25 mouse cellular contexts compared by ENCODE assay signal in genomic region chrX:128914319-128914718, GRCm38 (mm10).
"Had no signal": no experiment of that assay in that cellular context is flagged by ENCODE, and none has a peak within 500 bp of the region (broad histone marks: within the 10 kb centered on the region; RNA-seq: fewer than 3 reads in every experiment).

No protein-coding gene starts in this region.

- H3K36me3 ChIP-seq: embryonic facial prominence, embryonic 10.5 days; embryonic facial prominence, embryonic 12.5 days; embryonic facial prominence, embryonic 13.5 days; embryonic facial prominence, embryonic 15.5 days; forebrain, embryonic 10.5 days; forebrain, embryonic 12.5 days; forebrain, embryonic 15.5 days had no signal

- H3K4me1 ChIP-seq: embryonic facial prominence, embryonic 10.5 days; embryonic facial prominence, embryonic 12.5 days; embryonic facial prominence, embryonic 13.5 days; embryonic facial prominence, embryonic 15.5 days; forebrain, embryonic 10.5 days; forebrain, embryonic 12.5 days; forebrain, embryonic 13.5 days; forebrain, embryonic 15.5 days had no signal

- H3K9ac ChIP-seq: embryonic facial prominence, embryonic 12.5 days; embryonic facial prominence, embryonic 13.5 days; embryonic facial prominence, embryonic 15.5 days; forebrain, embryonic 12.5 days; forebrain, embryonic 13.5 days; forebrain, embryonic 15.5 days; forebrain, postnatal 0 days had no signal

- H3K27ac ChIP-seq: embryonic facial prominence, embryonic 10.5 days; embryonic facial prominence, embryonic 12.5 days; embryonic facial prominence, embryonic 13.5 days; embryonic facial prominence, embryonic 15.5 days; forebrain, embryonic 10.5 days; forebrain, embryonic 12.5 days; forebrain, embryonic 13.5 days; forebrain, embryonic 15.5 days; gastrocnemius, adult 2 months; heart, adult 2 months had no signal

- DNase-seq: cerebellum, adult 9-10 months; cerebellum, adult 9-11 months; cerebellum, postnatal 10 days; cerebellum, postnatal 14 days; cerebellum, postnatal 25 days; cerebellum, postnatal 36 days; embryo, embryonic 11 days; forebrain, postnatal 0 days; gastrocnemius, adult 2 months; gastrocnemius, postnatal 10 days; gastrocnemius, postnatal 14 days; gastrocnemius, postnatal 25 days; gastrocnemius, postnatal 36 days; heart, adult 11 months; heart, adult 18-20 months; heart, adult 2 months had no signal

- H3K9me3 ChIP-seq: embryonic facial prominence, embryonic 10.5 days; embryonic facial prominence, embryonic 12.5 days; embryonic facial prominence, embryonic 13.5 days; embryonic facial prominence, embryonic 15.5 days; forebrain, embryonic 10.5 days; forebrain, embryonic 12.5 days; forebrain, embryonic 13.5 days; forebrain, embryonic 15.5 days had no signal

- H3K27me3 ChIP-seq: embryonic facial prominence, embryonic 12.5 days; embryonic facial prominence, embryonic 13.5 days; embryonic facial prominence, embryonic 15.5 days; forebrain, embryonic 12.5 days; forebrain, embryonic 13.5 days; forebrain, embryonic 15.5 days had no signal

- H3K4me3 ChIP-seq: embryonic facial prominence, embryonic 10.5 days; embryonic facial prominence, embryonic 12.5 days; embryonic facial prominence, embryonic 13.5 days; embryonic facial prominence, embryonic 15.5 days; erythroblast, embryonic 14.5 days; forebrain, embryonic 10.5 days; forebrain, embryonic 12.5 days; forebrain, embryonic 13.5 days; forebrain, embryonic 15.5 days; gastrocnemius, adult 2 months; heart, adult 2 months had no signal
